Mouse (Mus musculus) lung, postnatal 0 days (tissue): ENCODE measurements at regions not wholly inside any gene's neighbourhood (a gene's known extent, or its start where the extent isn't known, plus 50 kb on each side); places are given as distances from the start of the nearest gene placed in this dataset.

Source experiments
- ATAC-seq: fragments of 200-750 bp; cut with Nextera tagmentation; 2 replicates; pipeline ENCODE4 v1.8.0; 2017; ENCODE audit warnings: moderate library complexity
- DNase-seq: peaks from one replicate; pipeline ENCODE4 v3.0.0-alpha.2; 2016; ENCODE audit warnings: low spot score
- H3K27ac ChIP-seq: fragments of 300-500 bp; sonication (generic); 2 replicates; pipeline ENCODE4 v1.5.1; 2014; ENCODE audit warnings: antibody characterized with exemption, mild to moderate bottlenecking, low read length, mixed read lengths
- H3K27me3 ChIP-seq: fragments of 300-500 bp; sonication (generic); replicated peaks from 2 replicates; pipeline ENCODE4 v1.6.1; 2014; ENCODE audit warnings: low read length, mixed read lengths; ENCODE audit not compliant: insufficient read depth
- H3K36me3 ChIP-seq: fragments of 300-500 bp; sonication (generic); 2 replicates; pipeline ENCODE4 v1.6.1; 2014; ENCODE audit warnings: low read length, mixed read lengths; ENCODE audit not compliant: insufficient read depth
- H3K4me1 ChIP-seq: fragments of 300-500 bp; sonication (generic); 2 replicates; pipeline ENCODE4 v1.6.1; 2014; ENCODE audit warnings: antibody characterized with exemption, low read depth, low read length, mixed read lengths; ENCODE audit not compliant: insufficient read depth
- H3K4me2 ChIP-seq: fragments of 300-500 bp; sonication (generic); replicated peaks from 2 replicates; pipeline ENCODE4 v1.6.1; 2014; ENCODE audit warnings: low read depth, mild to moderate bottlenecking, low read length, moderate library complexity, mixed read lengths
- H3K4me3 ChIP-seq: fragments of 300-500 bp; sonication (generic); 2 replicates; pipeline ENCODE4 v1.5.1; 2014; ENCODE audit warnings: low read depth, low read length
- H3K9ac ChIP-seq: fragments of 300-500 bp; sonication (generic); replicated peaks from 2 replicates; pipeline ENCODE4 v1.6.1; 2014; ENCODE audit warnings: low read depth, mild to moderate bottlenecking
- H3K9me3 ChIP-seq: fragments of 300-500 bp; sonication (generic); 2 replicates; pipeline ENCODE4 v1.6.1; 2016; ENCODE audit warnings: low read length, mixed read lengths
- CTCF ChIP-seq: IDR thresholded peaks from 2 replicates; pipeline ENCODE4 v1.5.1; 2016; ENCODE audit warnings: antibody characterized with exemption, mild to moderate bottlenecking
- EP300 ChIP-seq: IDR thresholded peaks from 2 replicates; pipeline ENCODE4 v1.6.1; 2016; ENCODE audit warnings: antibody characterized with exemption, mild to moderate bottlenecking, control low read depth
- WGBS: fragments of 180-500 bp; shearing (Covaris S2); extraction: QIAGEN DNeasy Blood & Tissue Kit; methylation state at CpG from one replicate; pipeline ENCODE4 v1.1.7; 2014; 5-methylcytosine and 5-hydroxymethylcytosine counted together

DNA sequence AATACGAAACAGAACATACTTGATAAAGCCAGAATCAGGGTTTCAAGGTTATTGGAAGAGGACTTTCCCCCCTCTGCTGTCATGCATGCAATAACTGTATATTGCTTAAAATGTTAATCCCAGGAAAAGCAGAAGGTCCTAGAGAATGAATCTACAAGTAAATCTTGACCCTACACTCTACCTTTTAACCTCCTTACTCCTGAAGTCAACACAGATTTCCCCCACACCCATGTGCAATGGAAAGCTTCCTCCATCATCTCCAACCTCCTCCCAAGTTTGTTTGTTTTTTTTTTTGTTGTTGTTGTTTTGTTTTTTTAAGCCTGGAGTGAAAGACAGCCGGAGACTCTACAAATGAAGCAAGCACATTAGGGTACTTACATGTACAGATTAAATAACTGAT, 55.9 kb upstream of the Ifne start:
- Histone ChIP-seq H3K36me3 (no peaks in the 10 kb centered on the region), H3K9ac (no peak overlapping the region), H3K27me3 (peaks cover 16% of the 10 kb centered on the region; the same call in 1 of the 2 replicates), H3K27ac (no peak overlapping the region), H3K4me3 (no peak overlapping the region), H3K9me3 (no peaks in the 10 kb centered on the region), H3K4me2 (no peak overlapping the region), H3K4me1 (peaks cover 3% of the 10 kb centered on the region; the same call in 1 of the 2 replicates)
- TF ChIP-seq EP300: no peak
- no peak for TF ChIP-seq CTCF
- 62% methylated on average over 2 of the region's 2 CpGs for WGBS
- DNase-seq: no peak
- ATAC-seq: no peak

GRCm38 (mm10) chr4:88935316-88935715, 55.3 kb upstream of the Ifne start:
- TF ChIP-seq EP300 (no peak), CTCF (no peak)
- H3K4me3 ChIP-seq: no peak overlapping the region
- 74% methylated on average over 7 of the region's 7 CpGs for WGBS

GRCm38 (mm10) chr4:88934266-88935025, 54.4 kb upstream of the Ifne start:
- WGBS: 71% methylated on average over 8 of the region's 8 CpGs
- H3K4me2 ChIP-seq: no peak overlapping the region

More at GRCm38 (mm10) chr4:88935316-88935715, 55.3 kb upstream of the Ifne start:
- H3K4me1 ChIP-seq: peaks cover 3% of the 10 kb centered on the region; the same call in 1 of the 2 replicates
- H3K27me3 ChIP-seq: peaks cover 16% of the 10 kb centered on the region; the same call in 1 of the 2 replicates
- H3K27ac ChIP-seq: no peak overlapping the region
- DNase-seq (no peak), ATAC-seq (no peak)
- H3K36me3 ChIP-seq: no peaks in the 10 kb centered on the region
- H3K9ac ChIP-seq: no peak overlapping the region
- no peaks in the 10 kb centered on the region for H3K9me3 ChIP-seq
- H3K4me2 ChIP-seq: no peak overlapping the region

GRCm38 (mm10) chr4:88931217-88931616, 51.2 kb upstream of the Ifne start:
- Histone ChIP-seq H3K9me3 (no peaks in the 10 kb centered on the region), H3K4me2 (no peak overlapping the region), H3K9ac (no peak overlapping the region), H3K36me3 (no peaks in the 10 kb centered on the region), H3K4me1 (no peaks in the 10 kb centered on the region), H3K27ac (no peak overlapping the region), H3K4me3 (no peak overlapping the region), H3K27me3 (no peaks in the 10 kb centered on the region)
- 79% methylated on average over 9 of the region's 9 CpGs for WGBS
- no peak for ATAC-seq
- TF ChIP-seq CTCF: no peak
- no peak for TF ChIP-seq EP300
- no peak for DNase-seq

More at GRCm38 (mm10) chr4:88934266-88935025, 54.4 kb upstream of the Ifne start:
- no peak overlapping the region for H3K4me3 ChIP-seq
- H3K9me3 ChIP-seq: no peaks in the 10 kb centered on the region
- peaks cover 3% of the 10 kb centered on the region; the same call in 1 of the 2 replicates for H3K4me1 ChIP-seq
- ATAC-seq: no peak
- H3K9ac ChIP-seq: no peak overlapping the region
- H3K27ac ChIP-seq: no peak overlapping the region
- no peaks in the 10 kb centered on the region for H3K36me3 ChIP-seq
- DNase-seq: no peak
- peaks cover 16% of the 10 kb centered on the region; the same call in 1 of the 2 replicates for H3K27me3 ChIP-seq
- TF ChIP-seq CTCF (no peak), EP300 (no peak)
